Mouse (Mus musculus): ENCODE results near the gene Fggy. TPM values are rescaled to one million over a fixed set of nuclear protein-coding genes. Genes with fewer than 3 reads are reported as not detected.
A peak's percentile ranks its signal among the peaks of the same experiment; 100 is the strongest.

Fggy gene
- total RNA-seq, 2 experiments from 2014 or later = 37.6 to 72.7 TPM

- no peak for DNase-seq (ENCODE audit: low spot score in 2 of 2)
Observed at GRCm38 (mm10) chr4:95850044-95850739, 292.9 kb downstream of the Fggy start.

- DNase-seq (ENCODE audit: low spot score in 2 of 2) = no peak
Observed at GRCm38 (mm10) chr4:95852257-95852656, 294.9 kb downstream of the Fggy start.

GRCm38 (mm10) chr4:95856008-95856407, 298.7 kb downstream of the Fggy start:
- peak in 1 of 2 experiments; percentile 15 for DNase-seq (ENCODE audit: low spot score in 2 of 2)

- no peak for DNase-seq (ENCODE audit: low spot score in 2 of 2)
Observed at GRCm38 (mm10) chr4:95860601-95861000, 303.3 kb downstream of the Fggy start.

GRCm38 (mm10) chr4:95861074-95861473, 303.8 kb downstream of the Fggy start:
- DNase-seq (ENCODE audit: low spot score in 2 of 2) = no peak

- peak in 1 of 2 experiments; percentile 34 for DNase-seq (ENCODE audit: low spot score in 2 of 2)
Observed at GRCm38 (mm10) chr4:95861741-95862155, 304.4 kb downstream of the Fggy start.

GRCm38 (mm10) chr4:95862276-95862675, 305.0 kb downstream of the Fggy start:
- DNase-seq (ENCODE audit: low spot score in 2 of 2) = no peak

GRCm38 (mm10) chr4:95862781-95863499, 305.6 kb downstream of the Fggy start:
- no peak for DNase-seq (ENCODE audit: low spot score in 2 of 2)

- DNase-seq (ENCODE audit: low spot score in 2 of 2) = no peak
Observed at GRCm38 (mm10) chr4:95863500-95863803, 306.1 kb downstream of the Fggy start.

GRCm38 (mm10) chr4:95865251-95865650, 307.9 kb downstream of the Fggy start:
- no peak for DNase-seq (ENCODE audit: low spot score in 2 of 2)

GRCm38 (mm10) chr4:95865882-95866281, 308.6 kb downstream of the Fggy start:
- no peak for DNase-seq (ENCODE audit: low spot score in 2 of 2)

GRCm38 (mm10) chr4:95867103-95867502, 309.8 kb downstream of the Fggy start:
- no peak for DNase-seq (ENCODE audit: low spot score in 2 of 2)

- DNase-seq (ENCODE audit: low spot score in 2 of 2) = no peak
Observed at GRCm38 (mm10) chr4:95868348-95868747, 311.0 kb downstream of the Fggy start.

GRCm38 (mm10) chr4:95871216-95871881, 314.0 kb downstream of the Fggy start:
- peak; percentile 65 for DNase-seq (ENCODE audit: low spot score in 2 of 2)

- DNase-seq (ENCODE audit: low spot score in 2 of 2) = no peak
Observed at GRCm38 (mm10) chr4:95875896-95876295, 318.6 kb downstream of the Fggy start.

- DNase-seq (ENCODE audit: low spot score in 2 of 2) = no peak
Observed at GRCm38 (mm10) chr4:95877436-95877835, 320.1 kb downstream of the Fggy start.

GRCm38 (mm10) chr4:95881751-95882350, 324.5 kb downstream of the Fggy start:
- DNase-seq (ENCODE audit: low spot score in 2 of 2) = no peak

GRCm38 (mm10) chr4:95884184-95885145, 327.2 kb downstream of the Fggy start:
- DNase-seq (ENCODE audit: low spot score in 2 of 2) = no peak

- no peak for DNase-seq (ENCODE audit: low spot score in 2 of 2)
Observed at GRCm38 (mm10) chr4:95895199-95895754, 338.0 kb downstream of the Fggy start.

GRCm38 (mm10) chr4:95896571-95896970, 339.3 kb downstream of the Fggy start:
- DNase-seq (ENCODE audit: low spot score in 2 of 2) = no peak
